Mouse (Mus musculus): ENCODE measurements around the gene Xrcc5. TPM values are rescaled to one million over a fixed set of nuclear protein-coding genes. Genes with fewer than 3 reads are reported as not detected.

The Xrcc5 gene
- polyA plus RNA-seq, 1 experiment from 2014 or later, result 43.6 TPM

- 91% methylated on average over 5 of the region's 5 CpGs for WGBS
- ATAC-seq (ENCODE audit: insufficient number of reproducible peaks, insufficient read depth, low FRiP score, low read depth), result no peak
- H3K36me3 ChIP-seq (ENCODE audit: control insufficient read depth, insufficient read depth, low read length), result peaks cover 30% of the 10 kb centered on the region
Observed at GRCm38 (mm10) chr1:72320759-72321158, 13.5 kb downstream of the Xrcc5 start.

DNA sequence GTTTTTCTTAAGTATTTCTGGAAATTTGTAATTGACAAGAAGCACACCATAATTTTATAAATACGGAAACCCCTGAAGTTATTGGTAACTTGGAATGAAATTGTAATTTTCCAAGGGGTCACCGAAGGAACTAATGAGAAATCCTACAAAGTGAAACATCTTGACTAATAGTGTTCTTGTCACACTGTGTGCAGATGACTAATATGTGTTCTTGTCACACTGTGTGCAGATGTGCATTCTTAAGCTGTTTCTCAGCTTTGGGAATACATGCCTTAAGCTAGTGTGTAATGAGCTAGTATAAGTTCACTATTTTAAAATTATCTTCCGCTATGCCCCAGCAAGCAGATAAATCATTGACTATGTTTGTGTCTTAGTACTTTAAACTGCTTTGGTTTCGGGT is 16.0 kb downstream of the Xrcc5 start:
- Histone ChIP-seq H3K4me1 (ENCODE audit: control insufficient read depth, insufficient read depth, low read length) (no peaks in the 10 kb centered on the region), H3K4me3 (ENCODE audit: low read depth, low read length) (no peak overlapping the region), H3K36me3 (ENCODE audit: control insufficient read depth, insufficient read depth, low read length) (peaks cover 36% of the 10 kb centered on the region), H3K9me3 (ENCODE audit: control insufficient read depth, low read depth, low read length) (no peaks in the 10 kb centered on the region), H3K4me2 (replicated peaks; ENCODE audit: low read depth, low read length) (no peak overlapping the region), H3K27ac (ENCODE audit: low read length) (no peak overlapping the region), H3K9ac (replicated peaks; ENCODE audit: low read depth, low read length) (no peak overlapping the region), H3K27me3 (ENCODE audit: control insufficient read depth, insufficient read depth, low read length) (no peaks in the 10 kb centered on the region)
- no peak for ATAC-seq (ENCODE audit: insufficient number of reproducible peaks, insufficient read depth, low FRiP score, low read depth)
- 94% methylated on average over 4 of the region's 4 CpGs for WGBS

More at GRCm38 (mm10) chr1:72320759-72321158, 13.5 kb downstream of the Xrcc5 start:
- Histone ChIP-seq H3K4me1 (ENCODE audit: control insufficient read depth, insufficient read depth, low read length) (no peaks in the 10 kb centered on the region), H3K4me2 (replicated peaks; ENCODE audit: low read depth, low read length) (no peak overlapping the region), H3K27me3 (ENCODE audit: control insufficient read depth, insufficient read depth, low read length) (no peaks in the 10 kb centered on the region), H3K9me3 (ENCODE audit: control insufficient read depth, low read depth, low read length) (no peaks in the 10 kb centered on the region), H3K27ac (ENCODE audit: low read length) (no peak overlapping the region), H3K4me3 (ENCODE audit: low read depth, low read length) (no peak overlapping the region), H3K9ac (replicated peaks; ENCODE audit: low read depth, low read length) (no peak overlapping the region)

- no peak for ATAC-seq (ENCODE audit: insufficient number of reproducible peaks, insufficient read depth, low FRiP score, low read depth)
- Histone ChIP-seq H3K4me2 (replicated peaks; ENCODE audit: low read depth, low read length) (no peak overlapping the region), H3K9ac (replicated peaks; ENCODE audit: low read depth, low read length) (no peak overlapping the region), H3K4me3 (ENCODE audit: low read depth, low read length) (no peak overlapping the region), H3K36me3 (ENCODE audit: control insufficient read depth, insufficient read depth, low read length) (peaks cover 40% of the 10 kb centered on the region; the same call in 1 of the 2 replicates), H3K27me3 (ENCODE audit: control insufficient read depth, insufficient read depth, low read length) (no peaks in the 10 kb centered on the region), H3K9me3 (ENCODE audit: control insufficient read depth, low read depth, low read length) (no peaks in the 10 kb centered on the region), H3K4me1 (ENCODE audit: control insufficient read depth, insufficient read depth, low read length) (no peaks in the 10 kb centered on the region), H3K27ac (ENCODE audit: low read length) (no peak overlapping the region)
- 93% methylated on average over 11 of the region's 11 CpGs for WGBS
Observed at GRCm38 (mm10) chr1:72326162-72326821, 19.1 kb downstream of the Xrcc5 start.

DNA sequence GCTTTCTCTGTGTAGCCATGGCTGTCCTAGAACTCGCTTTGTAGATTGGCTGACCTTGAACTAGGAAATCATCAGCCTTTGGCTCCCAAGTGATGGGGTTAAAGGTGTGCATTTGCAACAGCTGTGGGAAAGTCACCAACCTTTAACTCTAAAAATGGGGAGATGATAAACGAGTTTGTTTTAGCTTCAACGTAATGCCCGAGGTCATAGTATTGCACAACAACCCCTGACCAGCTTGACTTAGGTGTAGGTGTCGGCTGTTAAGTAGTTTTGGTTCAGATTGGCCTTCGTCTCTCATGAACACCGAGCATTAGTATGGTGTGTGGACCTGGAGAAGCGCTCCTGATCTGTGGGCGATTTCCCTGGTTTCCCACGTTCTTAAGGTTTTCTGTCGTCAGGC is 27.6 kb downstream of the Xrcc5 start:
- no peak overlapping the region for H3K27ac ChIP-seq (ENCODE audit: low read length)
- no peaks in the 10 kb centered on the region for H3K9me3 ChIP-seq (ENCODE audit: control insufficient read depth, low read depth, low read length)
- H3K4me2 ChIP-seq (replicated peaks; ENCODE audit: low read depth, low read length), result no peak overlapping the region
- no peaks in the 10 kb centered on the region for H3K4me1 ChIP-seq (ENCODE audit: control insufficient read depth, insufficient read depth, low read length)
- no peak for ATAC-seq (ENCODE audit: insufficient number of reproducible peaks, insufficient read depth, low FRiP score, low read depth)
- peaks cover 33% of the 10 kb centered on the region; the same call in 1 of the 2 replicates for H3K36me3 ChIP-seq (ENCODE audit: control insufficient read depth, insufficient read depth, low read length)
- no peak overlapping the region for H3K9ac ChIP-seq (replicated peaks; ENCODE audit: low read depth, low read length)
- no peaks in the 10 kb centered on the region for H3K27me3 ChIP-seq (ENCODE audit: control insufficient read depth, insufficient read depth, low read length)
- H3K4me3 ChIP-seq (ENCODE audit: low read depth, low read length), result no peak overlapping the region
- WGBS, result 89% methylated on average over 11 of the region's 11 CpGs

DNA sequence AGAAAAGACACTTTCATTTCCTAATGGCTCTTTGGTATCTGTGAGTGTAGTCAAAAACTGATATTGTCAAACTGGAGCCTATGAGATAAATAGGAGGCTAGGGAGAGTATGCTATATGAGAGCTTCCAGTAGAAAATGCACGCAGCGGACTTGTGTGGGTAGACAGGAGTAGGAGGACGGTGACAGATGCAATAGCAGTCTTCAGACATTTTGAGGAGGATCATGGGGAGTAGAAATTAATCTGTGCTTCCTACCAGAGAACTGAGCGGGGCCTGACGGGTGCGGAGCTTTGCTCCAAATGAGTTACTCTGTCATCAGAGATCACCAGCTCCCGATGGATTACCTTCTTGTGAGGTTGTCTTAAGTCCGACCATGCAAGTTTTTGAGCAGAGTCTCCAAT is 29.6 kb downstream of the Xrcc5 start:
- H3K9ac ChIP-seq (replicated peaks; ENCODE audit: low read depth, low read length), result no peak overlapping the region
- H3K9me3 ChIP-seq (ENCODE audit: control insufficient read depth, low read depth, low read length), result no peaks in the 10 kb centered on the region
- ATAC-seq (ENCODE audit: insufficient number of reproducible peaks, insufficient read depth, low FRiP score, low read depth), result no peak
- no peak overlapping the region for H3K27ac ChIP-seq (ENCODE audit: low read length)
- H3K4me1 ChIP-seq (ENCODE audit: control insufficient read depth, insufficient read depth, low read length), result no peaks in the 10 kb centered on the region
- 95% methylated on average over 8 of the region's 8 CpGs for WGBS
- no peaks in the 10 kb centered on the region for H3K27me3 ChIP-seq (ENCODE audit: control insufficient read depth, insufficient read depth, low read length)
- peaks cover 26% of the 10 kb centered on the region; the same call in 1 of the 2 replicates for H3K36me3 ChIP-seq (ENCODE audit: control insufficient read depth, insufficient read depth, low read length)
- H3K4me3 ChIP-seq (ENCODE audit: low read depth, low read length), result no peak overlapping the region
- no peak overlapping the region for H3K4me2 ChIP-seq (replicated peaks; ENCODE audit: low read depth, low read length)

GRCm38 (mm10) chr1:72338341-72338740 is 31.1 kb downstream of the Xrcc5 start:
- Histone ChIP-seq H3K4me3 (ENCODE audit: low read depth, low read length) (no peak overlapping the region), H3K27me3 (ENCODE audit: control insufficient read depth, insufficient read depth, low read length) (no peaks in the 10 kb centered on the region), H3K4me2 (replicated peaks; ENCODE audit: low read depth, low read length) (no peak overlapping the region), H3K9me3 (ENCODE audit: control insufficient read depth, low read depth, low read length) (no peaks in the 10 kb centered on the region), H3K36me3 (ENCODE audit: control insufficient read depth, insufficient read depth, low read length) (peaks cover 28% of the 10 kb centered on the region; the same call in 1 of the 2 replicates), H3K4me1 (ENCODE audit: control insufficient read depth, insufficient read depth, low read length) (no peaks in the 10 kb centered on the region), H3K9ac (replicated peaks; ENCODE audit: low read depth, low read length) (no peak overlapping the region), H3K27ac (ENCODE audit: low read length) (no peak overlapping the region)
- WGBS, result 89% methylated on average over 5 of the region's 5 CpGs
- ATAC-seq (ENCODE audit: insufficient number of reproducible peaks, insufficient read depth, low FRiP score, low read depth), result no peak

- H3K36me3 ChIP-seq (ENCODE audit: control insufficient read depth, insufficient read depth, low read length), result peaks cover 26% of the 10 kb centered on the region; the same call in 1 of the 2 replicates
- H3K9me3 ChIP-seq (ENCODE audit: control insufficient read depth, low read depth, low read length), result no peaks in the 10 kb centered on the region
- no peak overlapping the region for H3K4me3 ChIP-seq (ENCODE audit: low read depth, low read length)
- H3K27me3 ChIP-seq (ENCODE audit: control insufficient read depth, insufficient read depth, low read length), result no peaks in the 10 kb centered on the region
- ATAC-seq (ENCODE audit: insufficient number of reproducible peaks, insufficient read depth, low FRiP score, low read depth), result no peak
- 79% methylated on average over 6 of the region's 6 CpGs for WGBS
- no peaks in the 10 kb centered on the region for H3K4me1 ChIP-seq (ENCODE audit: control insufficient read depth, insufficient read depth, low read length)
- H3K4me2 ChIP-seq (replicated peaks; ENCODE audit: low read depth, low read length), result no peak overlapping the region
- H3K27ac ChIP-seq (ENCODE audit: low read length), result no peak overlapping the region
- no peak overlapping the region for H3K9ac ChIP-seq (replicated peaks; ENCODE audit: low read depth, low read length)
Observed at GRCm38 (mm10) chr1:72347873-72348272, 40.7 kb downstream of the Xrcc5 start.

GRCm38 (mm10) chr1:72354856-72355255 is 47.6 kb downstream of the Xrcc5 start:
- Histone ChIP-seq H3K4me2 (replicated peaks; ENCODE audit: low read depth, low read length) (no peak overlapping the region), H3K9ac (replicated peaks; ENCODE audit: low read depth, low read length) (no peak overlapping the region), H3K9me3 (ENCODE audit: control insufficient read depth, low read depth, low read length) (no peaks in the 10 kb centered on the region), H3K4me3 (ENCODE audit: low read depth, low read length) (no peak overlapping the region), H3K27ac (ENCODE audit: low read length) (no peak overlapping the region), H3K27me3 (ENCODE audit: control insufficient read depth, insufficient read depth, low read length) (no peaks in the 10 kb centered on the region), H3K4me1 (ENCODE audit: control insufficient read depth, insufficient read depth, low read length) (no peaks in the 10 kb centered on the region), H3K36me3 (ENCODE audit: control insufficient read depth, insufficient read depth, low read length) (peaks cover 7% of the 10 kb centered on the region)
- no peak for ATAC-seq (ENCODE audit: insufficient number of reproducible peaks, insufficient read depth, low FRiP score, low read depth)
- WGBS, result 85% methylated on average over 2 of the region's 2 CpGs

DNA sequence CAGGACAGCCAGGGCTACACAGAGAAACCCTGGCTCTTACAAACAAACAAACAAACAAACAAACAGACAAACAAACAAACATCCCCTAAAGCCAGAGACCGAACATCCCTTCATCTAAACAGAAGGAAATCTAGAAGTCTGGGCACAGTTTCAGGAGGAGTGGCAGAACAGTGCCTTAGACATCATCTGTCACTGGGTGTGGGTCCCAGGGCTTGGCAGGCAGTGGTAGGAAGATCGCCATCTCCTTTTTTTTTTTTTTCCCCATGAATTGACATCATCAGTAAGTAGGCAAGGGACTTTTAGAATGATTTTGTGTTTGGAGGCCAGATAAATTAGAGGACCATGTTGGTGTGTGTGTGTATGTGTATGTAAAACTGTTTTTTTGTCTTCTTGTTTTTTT is 51.0 kb downstream of the Xrcc5 start:
- H3K27me3 ChIP-seq (ENCODE audit: control insufficient read depth, insufficient read depth, low read length), result no peaks in the 10 kb centered on the region
- no peak overlapping the region for H3K9ac ChIP-seq (replicated peaks; ENCODE audit: low read depth, low read length)
- H3K36me3 ChIP-seq (ENCODE audit: control insufficient read depth, insufficient read depth, low read length), result peaks cover 8% of the 10 kb centered on the region
- no peaks in the 10 kb centered on the region for H3K4me1 ChIP-seq (ENCODE audit: control insufficient read depth, insufficient read depth, low read length)
- no peak overlapping the region for H3K4me2 ChIP-seq (replicated peaks; ENCODE audit: low read depth, low read length)
- 91% methylated on average over 2 of the region's 2 CpGs for WGBS
- no peak overlapping the region for H3K4me3 ChIP-seq (ENCODE audit: low read depth, low read length)
- H3K27ac ChIP-seq (ENCODE audit: low read length), result no peak overlapping the region
- no peak for ATAC-seq (ENCODE audit: insufficient number of reproducible peaks, insufficient read depth, low FRiP score, low read depth)
- H3K9me3 ChIP-seq (ENCODE audit: control insufficient read depth, low read depth, low read length), result no peaks in the 10 kb centered on the region
